24 mouse cellular contexts compared by ENCODE assay signal in genomic region chr15:84078667-84079066, GRCm38 (mm10). TPM values are rescaled to one million over a fixed set of nuclear protein-coding genes. Genes with fewer than 3 reads are reported as not detected.
"Had no signal": no experiment of that assay in that cellular context is flagged by ENCODE, and none has a peak within 500 bp of the region (broad histone marks: within the 10 kb centered on the region; RNA-seq: fewer than 3 reads in every experiment).

No protein-coding gene starts in this region.

- H3K36me3 ChIP-seq: limb, embryonic 15.5 days; liver, embryonic 12.5 days; lung, embryonic 15.5 days had no signal

- H3K4me3 ChIP-seq: limb, embryonic 15.5 days; liver, embryonic 12.5 days; lung, embryonic 15.5 days; myocyte; neural tube, embryonic 15.5 days had no signal

- DNase-seq: kidney, adult 11 months; kidney, adult 9 months; kidney, postnatal 36 days; lung, postnatal 14 days; retina, postnatal 1 day; thymus, adult 18-20 months; thymus, postnatal 14 days had no signal

- H3K9me3 ChIP-seq: limb, embryonic 15.5 days; liver, embryonic 12.5 days; lung, embryonic 15.5 days; neural tube, embryonic 15.5 days had no signal

- ATAC-seq: liver, embryonic 12.5 days had no signal

- H3K27ac ChIP-seq: kidney, postnatal 0 days; limb, embryonic 15.5 days; liver, embryonic 12.5 days; lung, embryonic 15.5 days; macrophage; neural tube, embryonic 15.5 days; stomach, postnatal 0 days had no signal

- H3K9ac ChIP-seq: limb, embryonic 15.5 days; liver, embryonic 12.5 days; lung, embryonic 15.5 days; neural tube, embryonic 15.5 days had no signal

- H3K4me2 ChIP-seq: limb, embryonic 15.5 days; liver, embryonic 12.5 days; lung, embryonic 15.5 days; neural tube, embryonic 15.5 days had no signal

- H3K4me1 ChIP-seq: liver, embryonic 12.5 days had no signal

RNA-seq across cellular contexts. Expression of gene Efcab6, which starts 13.5 kb away (rescaled TPM):
- total RNA-seq: megakaryocyte-erythroid progenitor cell, adult 5-6 weeks had no signal
- polyA plus RNA-seq: limb, embryonic 11.5 days; liver, embryonic 12.5 days; liver, embryonic 16.5 days; macrophage; myocyte; small intestine, adult 2 months had no signal

RNA-seq across cellular contexts. Expression of gene Sult4a1, which starts 26.9 kb away (rescaled TPM):
- total RNA-seq: megakaryocyte-erythroid progenitor cell, adult 5-6 weeks had no signal
- polyA plus RNA-seq: macrophage, myocyte had no signal

RNA-seq across cellular contexts. Expression of gene Pnpla5, which starts 44.3 kb away (rescaled TPM):
- total RNA-seq: layer of hippocampus, adult 8-10 months; layer of hippocampus, postnatal 14 days; left cerebral cortex, postnatal 25 days; megakaryocyte-erythroid progenitor cell, adult 5-6 weeks had no signal
- polyA plus RNA-seq: intestine, embryonic 14.5 days; kidney, postnatal 0 days; limb, embryonic 11.5 days; limb, embryonic 15.5 days; lung, embryonic 15.5 days; macrophage; myocyte; neural tube, embryonic 11.5 days; neural tube, embryonic 15.5 days; small intestine, adult 2 months; stomach, postnatal 0 days had no signal
